Mouse (Mus musculus) kidney, adult 18-20 months (tissue): ENCODE measurements around the gene Garem2.

Source experiments
- DNase-seq: peaks from one replicate; pipeline ENCODE4 v3.0.0; 2021

Gene Garem2

GRCm38 (mm10) chr5:30112533-30113068, 7.6 kb downstream of the Garem2 start:
- DNase-seq, result no peak

GRCm38 (mm10) chr5:30113881-30114760, 9.2 kb downstream of the Garem2 start:
- peak; percentile 58 for DNase-seq

GRCm38 (mm10) chr5:30114761-30115140, 9.8 kb downstream of the Garem2 start:
- DNase-seq, result no peak

GRCm38 (mm10) chr5:30115718-30116117, 10.8 kb downstream of the Garem2 start:
- DNase-seq, result no peak

- DNase-seq, result no peak
Measured at GRCm38 (mm10) chr5:30118018-30118417, 13.1 kb downstream of the Garem2 start.

- DNase-seq, result peak; percentile 34
Measured at GRCm38 (mm10) chr5:30119163-30119562, 14.2 kb downstream of the Garem2 start.

GRCm38 (mm10) chr5:30120106-30120505, 15.1 kb downstream of the Garem2 start:
- DNase-seq, result peak; percentile 58

GRCm38 (mm10) chr5:30122481-30122880, 17.5 kb downstream of the Garem2 start:
- DNase-seq, result no peak

GRCm38 (mm10) chr5:30125587-30125986, 20.6 kb downstream of the Garem2 start:
- DNase-seq, result peak; percentile 27

- DNase-seq, result no peak
Measured at GRCm38 (mm10) chr5:30126756-30127155, 21.8 kb downstream of the Garem2 start.

GRCm38 (mm10) chr5:30127921-30128597, 23.1 kb downstream of the Garem2 start:
- DNase-seq, result no peak

- no peak for DNase-seq
Measured at GRCm38 (mm10) chr5:30128680-30129079, 23.7 kb downstream of the Garem2 start.

- DNase-seq, result no peak
Measured at GRCm38 (mm10) chr5:30131246-30131645, 26.3 kb downstream of the Garem2 start.

GRCm38 (mm10) chr5:30132173-30132572, 27.2 kb downstream of the Garem2 start:
- DNase-seq, result no peak

GRCm38 (mm10) chr5:30135711-30136231, 30.8 kb downstream of the Garem2 start:
- DNase-seq, result no peak

GRCm38 (mm10) chr5:30137271-30137670, 32.3 kb downstream of the Garem2 start:
- no peak for DNase-seq

GRCm38 (mm10) chr5:30138193-30138592, 33.2 kb downstream of the Garem2 start:
- DNase-seq, result no peak

GRCm38 (mm10) chr5:30146526-30146925, 41.6 kb downstream of the Garem2 start:
- DNase-seq, result no peak

- DNase-seq, result no peak
Measured at GRCm38 (mm10) chr5:30148133-30148920, 43.4 kb downstream of the Garem2 start.

- DNase-seq, result peak; percentile 46
Measured at GRCm38 (mm10) chr5:30152007-30152406, 47.0 kb downstream of the Garem2 start.

- DNase-seq, result no peak
Measured at GRCm38 (mm10) chr5:30152413-30152812, 47.5 kb downstream of the Garem2 start.

- DNase-seq, result no peak
Measured at GRCm38 (mm10) chr5:30153222-30153621, 48.3 kb downstream of the Garem2 start.

- no peak for DNase-seq
Measured at GRCm38 (mm10) chr5:30154013-30154412, 49.1 kb downstream of the Garem2 start.
